Mouse (Mus musculus) limb, embryonic 11.5 days (tissue): ENCODE data around the gene Trmt5. TPM values are rescaled to one million over a fixed set of nuclear protein-coding genes. Genes with fewer than 3 reads are reported as not detected.

Experiments used
- polyA plus RNA-seq: library from polyadenylated mRNA; unstranded; fragments of >200 nt; fragmentation: Nextera tagmentation; extraction: Ambion mirVana; gene quantifications from 2 replicates; pipeline ENCODE4 v1.2.1, GENCODE M21; 2014

Trmt5 gene
- polyA plus RNA-seq, 1 experiment from 2014 or later = 25.0 TPM

Other genes starting within 250 kb of the Trmt5 start
- gene Six1, start 232.8 kb downstream of the Trmt5 start, polyA plus RNA-seq = 58.5 and 66.4 TPM in 2 replicates
- gene Six4, start 173.3 kb downstream of the Trmt5 start, polyA plus RNA-seq = 23.2 and 27.0 TPM in 2 replicates
- 50.4 and 51.6 TPM in 2 replicates for gene Mnat1, start 163.0 kb downstream of the Trmt5 start, polyA plus RNA-seq
- gene Slc38a6, start 69 bp upstream of the Trmt5 start, polyA plus RNA-seq = 13.5 and 14.1 TPM in 2 replicates